Mouse (Mus musculus) ES-Bruce4 (cell line): ENCODE data around the gene Dab2ip. TPM values are rescaled to one million over a fixed set of nuclear protein-coding genes. Genes with fewer than 3 reads are reported as not detected.
A peak's percentile ranks its signal among the peaks of the same experiment; 100 is the strongest.

Experiments
- H3K27ac ChIP-seq: 2 replicates; pipeline ENCODE4 v1.5.1; 2012; ENCODE audit warnings: low read length, inconsistent platforms; ENCODE audit not compliant: insufficient read depth
- H3K27me3 ChIP-seq: 2 replicates; pipeline ENCODE4 v1.6.1; 2012; ENCODE audit warnings: mild to moderate bottlenecking, low read length, inconsistent platforms; ENCODE audit not compliant: control insufficient read depth, poor library complexity, insufficient read depth, severe bottlenecking
- H3K36me3 ChIP-seq: 2 replicates; pipeline ENCODE4 v1.6.1; 2012; ENCODE audit warnings: inconsistent platforms, mild to moderate bottlenecking, low read length, moderate library complexity; ENCODE audit not compliant: control insufficient read depth, poor library complexity, insufficient read depth, severe bottlenecking
- H3K4me1 ChIP-seq: one replicate; pipeline ENCODE4 v1.8.1; 2011; ENCODE audit warnings: low read length; ENCODE audit not compliant: control insufficient read depth, insufficient read depth
- H3K4me3 ChIP-seq: 2 replicates; pipeline ENCODE4 v1.5.1; 2011; ENCODE audit warnings: low read depth, mild to moderate bottlenecking, low read length
- H3K9ac ChIP-seq: 2 replicates; pipeline ENCODE4 v1.6.1; 2012; ENCODE audit warnings: low read depth, mild to moderate bottlenecking, inconsistent platforms; ENCODE audit not compliant: poor library complexity, severe bottlenecking
- H3K9me3 ChIP-seq: replicated peaks from 2 replicates; pipeline ENCODE4 v1.6.1; 2012; ENCODE audit warnings: mild to moderate bottlenecking, low read length, inconsistent platforms; ENCODE audit not compliant: control insufficient read depth, poor library complexity, insufficient read depth, severe bottlenecking
- CTCF ChIP-seq: IDR thresholded peaks from one replicate; pipeline ENCODE4 v1.8.1; 2011; ENCODE audit warnings: low read depth, low read length
- EP300 ChIP-seq: IDR thresholded peaks from 2 replicates; pipeline ENCODE4 v1.6.1; 2011; ENCODE audit warnings: low read depth, low read length; ENCODE audit not compliant: insufficient read depth
- POLR2A ChIP-seq: IDR thresholded peaks from one replicate; pipeline ENCODE4 v1.8.1; 2011; ENCODE audit warnings: low read length; ENCODE audit not compliant: insufficient read depth
- polyA plus RNA-seq: library from polyadenylated mRNA; stranded (reverse); fragments of >200 nt; gene quantifications from 2 replicates; pipeline ENCODE4 v1.2.4, GENCODE M21; 2011; ENCODE audit warnings: low read depth; ENCODE audit not compliant: missing spikeins, insufficient read depth, insufficient read length

The Dab2ip gene
- polyA plus RNA-seq, 1 experiment = 29.4 TPM

DNA sequence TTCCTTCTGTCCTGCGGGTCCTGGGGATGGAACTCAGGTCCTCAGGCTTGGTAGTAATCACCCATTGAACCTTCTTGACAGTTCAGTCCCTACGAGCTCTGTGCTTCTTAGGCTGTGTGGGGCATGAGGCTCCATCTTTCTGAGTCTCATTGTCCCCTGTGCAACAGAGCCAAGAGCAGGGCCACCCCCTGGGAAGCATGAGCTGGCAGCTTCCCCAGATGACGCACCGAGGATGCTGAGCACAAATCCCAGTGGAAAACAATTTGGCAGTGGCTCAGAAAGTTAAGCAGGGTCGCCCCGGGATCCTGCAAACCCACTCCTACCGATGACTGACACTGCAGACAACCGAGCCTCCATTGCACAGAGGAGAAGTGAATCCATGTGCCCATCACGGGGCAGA is 24.4 kb upstream of the Dab2ip start:
- no peaks in the 10 kb centered on the region for H3K9me3 ChIP-seq
- H3K4me1 ChIP-seq = no peaks in the 10 kb centered on the region
- H3K36me3 ChIP-seq = no peaks in the 10 kb centered on the region
- H3K27me3 ChIP-seq = no peaks in the 10 kb centered on the region
- H3K4me3 ChIP-seq = no peak overlapping the region
- TF ChIP-seq CTCF (no peak), EP300 (no peak), POLR2A (no peak)
- H3K27ac ChIP-seq = no peak overlapping the region
- no peak overlapping the region for H3K9ac ChIP-seq

DNA sequence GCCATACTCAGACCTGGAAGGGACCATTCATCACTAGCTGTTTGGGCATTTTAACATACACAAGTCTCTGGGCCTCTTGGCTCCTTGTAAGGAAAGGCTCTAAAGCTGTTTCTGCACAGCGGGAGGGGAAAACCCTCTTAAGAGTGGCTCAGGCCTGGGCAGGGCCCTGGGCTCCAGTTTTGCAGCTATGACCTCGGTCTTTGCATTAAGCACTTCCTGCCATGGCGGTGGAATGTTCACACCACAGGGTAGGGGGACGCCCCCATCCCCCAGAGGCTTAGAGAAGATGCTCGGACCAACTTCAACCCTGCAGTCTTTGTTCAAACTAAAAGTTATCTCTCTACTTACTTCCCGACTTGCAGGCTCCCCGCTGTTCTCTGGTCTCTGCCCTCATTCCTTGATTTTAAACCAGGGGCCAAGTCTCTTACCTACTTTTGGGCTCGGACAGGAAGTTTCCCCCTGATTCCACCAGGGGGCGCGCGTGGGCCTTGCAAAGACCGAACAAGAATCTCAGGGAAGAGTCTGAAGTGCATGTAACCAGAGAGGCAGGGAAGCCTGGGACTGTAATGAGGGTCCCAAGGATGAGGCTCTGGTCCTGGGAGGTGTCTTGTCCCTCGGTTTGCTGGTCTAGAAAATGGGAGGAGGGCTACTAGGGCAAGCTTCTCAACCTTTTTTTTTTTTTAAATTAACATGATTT is 18.6 kb upstream of the Dab2ip start:
- no peaks in the 10 kb centered on the region for H3K4me1 ChIP-seq
- TF ChIP-seq CTCF (peak; percentile 87), EP300 (0 out of 2 replicates have a peak, but pooled peaks have one; percentile 13), POLR2A (no peak)
- no peaks in the 10 kb centered on the region for H3K36me3 ChIP-seq
- H3K9ac ChIP-seq = no peak overlapping the region
- no peaks in the 10 kb centered on the region for H3K9me3 ChIP-seq
- no peaks in the 10 kb centered on the region for H3K27me3 ChIP-seq
- H3K4me3 ChIP-seq = peak overlapping the region; percentile 25; the same call in 1 of the 2 replicates
- H3K27ac ChIP-seq = no peak overlapping the region

DNA sequence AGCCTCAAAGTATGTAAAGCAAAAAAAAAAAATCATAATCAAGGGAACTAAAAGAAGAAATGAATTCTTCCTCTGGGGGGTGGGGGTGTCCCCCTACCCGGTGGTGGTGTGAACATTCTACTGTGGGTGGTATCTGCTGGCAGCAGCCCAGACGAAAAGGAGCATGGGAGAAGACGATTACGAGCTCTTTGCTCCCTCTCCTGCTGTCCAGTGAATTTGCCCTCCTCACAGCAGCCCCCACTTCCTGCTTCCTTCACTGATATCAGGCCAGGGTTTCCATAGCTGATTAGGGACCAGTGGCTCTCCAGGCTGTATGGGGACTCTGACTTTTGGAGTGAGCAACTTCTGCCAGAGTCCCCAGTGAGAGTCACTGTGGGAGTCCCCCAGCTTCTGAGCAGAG is 17.3 kb upstream of the Dab2ip start:
- Histone ChIP-seq H3K27me3 (no peaks in the 10 kb centered on the region), H3K9ac (no peak overlapping the region), H3K4me1 (peaks cover 2% of the 10 kb centered on the region), H3K9me3 (no peaks in the 10 kb centered on the region), H3K27ac (no peak overlapping the region), H3K4me3 (no peak overlapping the region), H3K36me3 (no peaks in the 10 kb centered on the region)
- TF ChIP-seq POLR2A (no peak), CTCF (no peak), EP300 (no peak)

DNA sequence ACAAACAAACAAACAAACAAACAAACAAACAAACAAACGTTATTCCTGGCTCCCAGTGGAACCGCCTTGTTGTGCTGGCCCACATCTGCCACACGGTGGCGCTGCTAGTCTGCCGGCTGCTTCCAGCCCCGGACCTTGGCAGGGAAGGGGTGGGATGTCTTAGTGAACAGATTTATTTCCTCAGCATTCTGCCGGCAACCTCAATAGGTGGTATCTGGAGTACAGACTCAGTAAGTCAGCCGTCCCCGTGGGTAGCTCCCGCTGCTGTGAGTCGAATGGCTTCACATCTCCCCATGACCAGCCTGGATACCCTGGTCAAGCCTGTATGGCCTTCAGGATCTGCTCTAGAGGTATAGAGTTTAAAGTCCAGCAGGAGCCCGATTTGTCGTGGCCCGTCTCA is 13.3 kb upstream of the Dab2ip start:
- TF ChIP-seq EP300 (no peak), CTCF (peak; percentile 98), POLR2A (no peak)
- Histone ChIP-seq H3K9ac (no peak overlapping the region), H3K36me3 (no peaks in the 10 kb centered on the region), H3K4me3 (no peak overlapping the region), H3K27me3 (no peaks in the 10 kb centered on the region), H3K4me1 (peaks cover 2% of the 10 kb centered on the region), H3K9me3 (no peaks in the 10 kb centered on the region), H3K27ac (no peak overlapping the region)

DNA sequence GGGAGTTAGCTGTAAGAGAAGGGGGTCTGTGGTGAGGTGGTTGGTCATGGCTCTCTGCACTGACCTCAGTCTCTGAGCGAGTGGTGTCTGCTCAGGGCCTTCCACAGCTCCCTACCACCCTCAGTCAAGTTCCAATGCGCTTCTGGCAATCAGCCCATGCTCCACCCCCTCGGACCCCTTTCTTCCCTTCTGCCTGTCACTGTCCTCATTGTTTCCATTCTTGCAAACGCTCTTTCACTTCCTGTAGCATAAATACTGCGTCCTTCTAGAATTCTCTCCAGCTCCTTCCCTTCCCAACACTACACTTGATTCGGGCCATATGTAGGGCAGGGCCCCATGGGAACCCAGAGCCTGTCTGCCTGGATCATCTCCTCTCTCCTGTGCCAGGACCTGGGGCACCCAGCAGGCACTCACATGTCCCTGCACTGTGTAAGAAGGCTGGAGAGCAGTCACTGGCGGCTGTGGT is 12.9 kb upstream of the Dab2ip start:
- peaks cover 2% of the 10 kb centered on the region for H3K4me1 ChIP-seq
- TF ChIP-seq CTCF (no peak), POLR2A (no peak), EP300 (no peak)
- H3K36me3 ChIP-seq = no peaks in the 10 kb centered on the region
- H3K27ac ChIP-seq = no peak overlapping the region
- H3K27me3 ChIP-seq = no peaks in the 10 kb centered on the region
- no peak overlapping the region for H3K4me3 ChIP-seq
- H3K9ac ChIP-seq = no peak overlapping the region
- H3K9me3 ChIP-seq = no peaks in the 10 kb centered on the region

DNA sequence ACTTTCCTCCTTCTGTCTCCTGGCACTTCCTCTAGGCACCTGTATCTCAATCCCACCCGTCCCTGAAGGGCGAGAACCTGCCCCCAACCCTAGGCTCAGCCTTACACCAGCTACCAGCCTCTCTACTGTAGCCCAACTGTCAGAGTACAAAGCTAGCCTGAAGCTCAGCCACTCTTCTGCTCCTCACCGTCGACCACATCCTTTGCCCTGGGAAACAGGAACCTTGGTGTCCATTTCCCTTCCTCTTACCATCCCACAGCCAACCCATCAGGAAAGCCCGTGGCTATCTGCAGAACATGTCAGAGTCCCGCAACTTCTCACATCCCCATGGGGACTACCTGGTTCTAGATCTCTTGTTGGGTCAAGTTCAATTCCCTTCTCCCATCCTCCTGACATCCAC is 11.6 kb upstream of the Dab2ip start:
- H3K36me3 ChIP-seq = no peaks in the 10 kb centered on the region
- no peak overlapping the region for H3K27ac ChIP-seq
- no peaks in the 10 kb centered on the region for H3K9me3 ChIP-seq
- H3K4me3 ChIP-seq = no peak overlapping the region
- H3K4me1 ChIP-seq = peaks cover 2% of the 10 kb centered on the region
- TF ChIP-seq EP300 = no peak
- TF ChIP-seq POLR2A = no peak
- no peak for TF ChIP-seq CTCF
- no peak overlapping the region for H3K9ac ChIP-seq
- no peaks in the 10 kb centered on the region for H3K27me3 ChIP-seq
